Mouse (Mus musculus) brain, embryonic 14.5 days (tissue): Measurements from ENCODE around the gene Stx2.

Source experiments
- CTCF ChIP-seq: fragments of 200-500 bp; IDR thresholded peaks from 2 replicates; pipeline ENCODE4 v1.5.1; 2012; ENCODE audit warnings: inconsistent platforms, mild to moderate bottlenecking, moderate library complexity, borderline replicate concordance; ENCODE audit not compliant: insufficient read depth, insufficient read length; ENCODE audit errors: extremely low read depth
- POLR2A ChIP-seq: fragments of 200-500 bp; IDR thresholded peaks from 2 replicates; pipeline ENCODE4 v1.6.1; 2012; ENCODE audit warnings: mild to moderate bottlenecking, inconsistent platforms, borderline replicate concordance; ENCODE audit not compliant: poor library complexity, insufficient read depth, insufficient read length, severe bottlenecking; ENCODE audit errors: extremely low read depth

DNA sequence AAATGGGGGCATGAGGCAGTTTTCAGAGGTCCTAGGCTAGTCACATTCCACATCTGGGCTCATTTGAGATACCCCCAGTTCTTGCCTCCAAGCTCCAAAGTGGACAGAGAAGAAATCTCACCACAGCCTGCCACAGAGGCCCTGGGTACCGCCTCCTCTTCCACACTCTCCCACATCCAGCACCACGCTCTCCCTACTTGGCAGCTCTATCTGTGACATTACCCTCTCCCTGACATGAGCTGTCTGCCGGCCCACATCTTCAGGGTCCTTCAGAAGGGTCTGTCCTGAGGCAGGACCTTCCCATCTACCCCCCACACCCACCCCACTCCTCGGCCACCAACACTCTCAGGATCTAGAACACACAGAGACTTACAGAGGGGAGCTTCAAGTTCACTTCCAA lies 56.9 kb downstream of the Stx2 start:
- TF ChIP-seq CTCF (no peak), POLR2A (no peak)
